Mouse (Mus musculus) forebrain, embryonic 11.5 days (tissue): ENCODE data around the gene Ifi211. TPM values are rescaled to one million over a fixed set of nuclear protein-coding genes. Genes with fewer than 3 reads are reported as not detected.
"Not testable (repeated sequence)": the region's sequence is repeated elsewhere in the genome, so short reads cannot be mapped to it uniquely, and the experiment has no call there.

Source experiments
- ATAC-seq: fragments of 200-750 bp; cut with Nextera tagmentation; replicated peaks from 2 replicates; pipeline ENCODE4 v1.8.0; 2017; ENCODE audit warnings: moderate TSS enrichment; ENCODE audit not compliant: low FRiP score
- DNase-seq: peaks from one replicate; pipeline ENCODE4 v3.0.0-alpha.2; 2017; ENCODE audit warnings: low spot score
- H3K27ac ChIP-seq: fragments of 300-500 bp; sonication (generic); 2 replicates; pipeline ENCODE4 v1.5.1; 2014; ENCODE audit warnings: low read depth, low read length
- H3K27me3 ChIP-seq: fragments of 300-500 bp; sonication (generic); 2 replicates; pipeline ENCODE4 v1.6.1; 2014; ENCODE audit warnings: mild to moderate bottlenecking, low read length, mixed read lengths; ENCODE audit not compliant: control insufficient read depth, insufficient read depth
- H3K36me3 ChIP-seq: fragments of 300-500 bp; sonication (generic); 2 replicates; pipeline ENCODE4 v1.6.1; 2014; ENCODE audit warnings: mild to moderate bottlenecking, low read length, moderate library complexity, mixed read lengths; ENCODE audit not compliant: control insufficient read depth, insufficient read depth
- H3K4me1 ChIP-seq: fragments of 300-500 bp; sonication (generic); replicated peaks from 2 replicates; pipeline ENCODE4 v1.6.1; 2014; ENCODE audit warnings: low read length, mixed read lengths; ENCODE audit not compliant: control insufficient read depth, insufficient read depth
- H3K4me2 ChIP-seq: fragments of 300-500 bp; sonication (generic); 2 replicates; pipeline ENCODE4 v1.6.1; 2014; ENCODE audit warnings: low read depth, mild to moderate bottlenecking, low read length, moderate library complexity, mixed read lengths; ENCODE audit not compliant: severe bottlenecking
- H3K4me3 ChIP-seq: fragments of 300-500 bp; sonication (generic); 2 replicates; pipeline ENCODE4 v1.5.1; 2014; ENCODE audit warnings: low read depth, low read length
- H3K9ac ChIP-seq: fragments of 300-500 bp; sonication (generic); 2 replicates; pipeline ENCODE4 v1.6.1; 2014; ENCODE audit warnings: low read length
- H3K9me3 ChIP-seq: fragments of 300-500 bp; sonication (generic); 2 replicates; pipeline ENCODE4 v1.6.1; 2016; ENCODE audit warnings: low read length, mixed read lengths; ENCODE audit not compliant: control insufficient read depth
- WGBS: fragments of 180-500 bp; shearing (Covaris S2); extraction: QIAGEN DNeasy Blood & Tissue Kit; methylation state at CpG from one replicate; pipeline ENCODE4 v1.1.7; 2014; 5-methylcytosine and 5-hydroxymethylcytosine counted together
- polyA plus RNA-seq: library from polyadenylated mRNA; unstranded; fragments of >200 nt; fragmentation: Nextera tagmentation; extraction: Ambion mirVana; gene quantifications from 2 replicates; pipeline ENCODE4 v1.2.1, GENCODE M21; 2014

The Ifi211 gene
- polyA plus RNA-seq, 1 experiment from 2014 or later: 0.51 TPM

DNA sequence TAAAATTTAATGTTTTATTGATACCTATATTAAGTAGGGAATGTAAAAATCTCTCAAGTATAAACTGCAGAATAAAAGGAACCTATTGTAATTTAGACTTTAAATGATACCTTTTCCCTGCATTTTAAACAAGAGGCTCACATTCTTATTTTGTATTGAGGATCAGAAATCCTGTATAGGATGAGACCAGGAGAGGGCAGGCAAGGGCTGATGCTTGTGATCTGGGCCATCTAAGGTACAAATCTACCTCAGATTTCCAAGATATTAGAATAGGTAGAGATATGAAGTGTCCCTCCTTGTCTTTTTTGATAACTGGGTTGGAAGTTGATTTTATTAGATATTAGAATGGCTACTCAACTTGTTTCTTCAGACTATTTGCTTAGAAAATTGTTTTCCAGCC lies 59.1 kb downstream of the Ifi211 start:
- DNase-seq, H3K36me3 ChIP-seq, H3K4me2 ChIP-seq, H3K4me3 ChIP-seq, H3K9ac ChIP-seq, H3K9me3 ChIP-seq, ATAC-seq, H3K27me3 ChIP-seq, H3K4me1 ChIP-seq, H3K27ac ChIP-seq: not testable (repeated sequence)

- not testable (repeated sequence) for H3K9ac ChIP-seq, H3K9me3 ChIP-seq, H3K4me2 ChIP-seq, H3K27ac ChIP-seq, H3K4me3 ChIP-seq, H3K27me3 ChIP-seq, H3K36me3 ChIP-seq, H3K4me1 ChIP-seq, DNase-seq
- WGBS: 67% methylated on average over 4 of the region's 4 CpGs
- peak; percentile 55; the same call in 1 of the 2 replicates for ATAC-seq
Measured at GRCm38 (mm10) chr1:173852853-173853252, 60.0 kb downstream of the Ifi211 start.

Other genes starting within 250 kb of the Ifi211 start
- not detected in 2 replicates for gene Ifi208, start 239.4 kb downstream of the Ifi211 start, polyA plus RNA-seq
- gene Ifi207, start 171.3 kb downstream of the Ifi211 start, polyA plus RNA-seq: 0.27 and 0.28 TPM in 2 replicates
- gene Ifi204, start 146.1 kb downstream of the Ifi211 start, polyA plus RNA-seq: 0.56 and 0.71 TPM in 2 replicates
- 0.65 TPM in 1 of 2 replicates, not detected in the other for gene Mndal, start 29.4 kb upstream of the Ifi211 start, polyA plus RNA-seq
- gene Ifi203, start 29.6 kb upstream of the Ifi211 start, polyA plus RNA-seq: 0.09 TPM in 1 of 2 replicates, not detected in the other
- gene Ifi202b, start 69.7 kb upstream of the Ifi211 start, polyA plus RNA-seq: not detected in 2 replicates
- not detected in 2 replicates for gene Ifi205, start 118.8 kb upstream of the Ifi211 start, polyA plus RNA-seq
- gene Olfr433, start 127.7 kb upstream of the Ifi211 start, polyA plus RNA-seq: not detected in 2 replicates
- gene Olfr432, start 136.2 kb upstream of the Ifi211 start, polyA plus RNA-seq: not detected in 2 replicates
- not detected in 2 replicates for gene Olfr430, start 153.6 kb upstream of the Ifi211 start, polyA plus RNA-seq
- gene Olfr429, start 171.3 kb upstream of the Ifi211 start, polyA plus RNA-seq: not detected in 2 replicates
- gene Olfr427, start 183.8 kb upstream of the Ifi211 start, polyA plus RNA-seq: not detected in 2 replicates
- 0.36 and 0.57 TPM in 2 replicates for gene Olfr231, start 208.1 kb upstream of the Ifi211 start, polyA plus RNA-seq
- not detected in 2 replicates for gene Olfr424, start 218.5 kb upstream of the Ifi211 start, polyA plus RNA-seq
- not detected in 2 replicates for gene Olfr420, start 242.6 kb upstream of the Ifi211 start, polyA plus RNA-seq